Mouse (Mus musculus) lung, postnatal 0 days (tissue): ENCODE measurements around the gene Ankrd13a.

Experiments
- CTCF ChIP-seq: IDR thresholded peaks from 2 replicates; pipeline ENCODE4 v1.5.1; 2016; ENCODE audit warnings: antibody characterized with exemption, mild to moderate bottlenecking
- EP300 ChIP-seq: IDR thresholded peaks from 2 replicates; pipeline ENCODE4 v1.6.1; 2016; ENCODE audit warnings: antibody characterized with exemption, mild to moderate bottlenecking, control low read depth

GRCm38 (mm10) chr5:114737090-114737887 lies 37.2 kb upstream of the Ankrd13a start:
- TF ChIP-seq CTCF (no peak), EP300 (peak; percentile 63; the same call in 1 of the 2 replicates)
